Mouse (Mus musculus) brown adipose tissue, adult 24 weeks (tissue): ENCODE results near the gene Ubc. TPM values are rescaled to one million over a fixed set of nuclear protein-coding genes. Genes with fewer than 3 reads are reported as not detected.

Source experiments
- H3K27ac ChIP-seq: fragments of 200-500 bp; replicated peaks from 2 replicates; pipeline ENCODE4 v1.5.1; 2012; ENCODE audit warnings: low read depth, mild to moderate bottlenecking, low read length
- H3K4me1 ChIP-seq: fragments of 200-500 bp; 2 replicates; pipeline ENCODE4 v1.6.1; 2012; ENCODE audit warnings: low read length, mixed read lengths; ENCODE audit not compliant: control insufficient read depth, insufficient read depth, insufficient read length
- H3K4me3 ChIP-seq: fragments of 200-500 bp; 2 replicates; pipeline ENCODE4 v1.5.1; 2012; ENCODE audit warnings: low read depth, mild to moderate bottlenecking, low read length, moderate library complexity; ENCODE audit not compliant: insufficient read depth
- polyA plus RNA-seq: library from polyadenylated mRNA; stranded (reverse); fragments of >200 nt; gene quantifications from 2 replicates; pipeline ENCODE4 v1.2.4, GENCODE M21; 2012; ENCODE audit not compliant: missing spikeins, insufficient read depth, insufficient read length

Ubc gene
- polyA plus RNA-seq, 1 experiment: 692 TPM

GRCm38 (mm10) chr5:125378919-125379318 is 11.1 kb downstream of the Ubc start:
- Histone ChIP-seq H3K4me3 (no peak overlapping the region), H3K27ac (no peak overlapping the region), H3K4me1 (no peaks in the 10 kb centered on the region)

- Histone ChIP-seq H3K4me3 (no peak overlapping the region), H3K4me1 (no peaks in the 10 kb centered on the region), H3K27ac (no peak overlapping the region)
Measured at GRCm38 (mm10) chr5:125377214-125377613, 12.8 kb downstream of the Ubc start.

- Histone ChIP-seq H3K27ac (no peak overlapping the region), H3K4me3 (no peak overlapping the region), H3K4me1 (no peaks in the 10 kb centered on the region)
Measured at GRCm38 (mm10) chr5:125375871-125376270, 14.1 kb downstream of the Ubc start.

- no peak overlapping the region for H3K27ac ChIP-seq
- H3K4me1 ChIP-seq: no peaks in the 10 kb centered on the region
- H3K4me3 ChIP-seq: no peak overlapping the region
Measured at GRCm38 (mm10) chr5:125372027-125372426, 18.0 kb downstream of the Ubc start.

GRCm38 (mm10) chr5:125370950-125371693 is 18.9 kb downstream of the Ubc start:
- Histone ChIP-seq H3K4me3 (no peak overlapping the region), H3K27ac (no peak overlapping the region), H3K4me1 (no peaks in the 10 kb centered on the region)

GRCm38 (mm10) chr5:125368568-125368967 is 21.4 kb downstream of the Ubc start:
- H3K27ac ChIP-seq: no peak overlapping the region
- H3K4me3 ChIP-seq: no peak overlapping the region
- H3K4me1 ChIP-seq: peaks cover 10% of the 10 kb centered on the region; the same call in 1 of the 2 replicates

- Histone ChIP-seq H3K4me1 (peaks cover 13% of the 10 kb centered on the region; the same call in 1 of the 2 replicates), H3K27ac (no peak overlapping the region), H3K4me3 (no peak overlapping the region)
Measured at GRCm38 (mm10) chr5:125368156-125368555, 21.8 kb downstream of the Ubc start.

- H3K4me3 ChIP-seq: no peak overlapping the region
- H3K27ac ChIP-seq: no peak overlapping the region
- H3K4me1 ChIP-seq: peaks cover 18% of the 10 kb centered on the region; the same call in 1 of the 2 replicates
Measured at GRCm38 (mm10) chr5:125364851-125365429, 25.1 kb downstream of the Ubc start.

GRCm38 (mm10) chr5:125363894-125364293 is 26.1 kb downstream of the Ubc start:
- Histone ChIP-seq H3K27ac (peak overlapping the region; percentile 6), H3K4me3 (no peak overlapping the region), H3K4me1 (peaks cover 18% of the 10 kb centered on the region; the same call in 1 of the 2 replicates)

- Histone ChIP-seq H3K27ac (no peak overlapping the region), H3K4me1 (peaks cover 18% of the 10 kb centered on the region; the same call in 1 of the 2 replicates), H3K4me3 (peak overlapping the region; percentile 20; the same call in 1 of the 2 replicates)
Measured at GRCm38 (mm10) chr5:125360981-125361510, 29.0 kb downstream of the Ubc start.

GRCm38 (mm10) chr5:125360566-125360965 is 29.4 kb downstream of the Ubc start:
- peaks cover 18% of the 10 kb centered on the region; the same call in 1 of the 2 replicates for H3K4me1 ChIP-seq
- H3K4me3 ChIP-seq: peak overlapping the region; percentile 20; the same call in 1 of the 2 replicates
- H3K27ac ChIP-seq: no peak overlapping the region

- H3K4me1 ChIP-seq: peaks cover 5% of the 10 kb centered on the region; the same call in 1 of the 2 replicates
- H3K27ac ChIP-seq: no peak overlapping the region
- no peak overlapping the region for H3K4me3 ChIP-seq
Measured at GRCm38 (mm10) chr5:125358270-125358608, 31.8 kb downstream of the Ubc start.

- no peak overlapping the region for H3K27ac ChIP-seq
- H3K4me1 ChIP-seq: peaks cover 2% of the 10 kb centered on the region; the same call in 1 of the 2 replicates
- H3K4me3 ChIP-seq: no peak overlapping the region
Measured at GRCm38 (mm10) chr5:125357543-125358269, 32.3 kb downstream of the Ubc start.

- Histone ChIP-seq H3K27ac (no peak overlapping the region), H3K4me1 (no peaks in the 10 kb centered on the region; the same call in 1 of the 2 replicates), H3K4me3 (no peak overlapping the region)
Measured at GRCm38 (mm10) chr5:125355650-125356049, 34.4 kb downstream of the Ubc start.

GRCm38 (mm10) chr5:125354885-125355492 is 35.0 kb downstream of the Ubc start:
- no peak overlapping the region for H3K27ac ChIP-seq
- no peak overlapping the region for H3K4me3 ChIP-seq
- H3K4me1 ChIP-seq: no peaks in the 10 kb centered on the region
